Mouse (Mus musculus): ENCODE results near the gene Tex19.2.

DNA sequence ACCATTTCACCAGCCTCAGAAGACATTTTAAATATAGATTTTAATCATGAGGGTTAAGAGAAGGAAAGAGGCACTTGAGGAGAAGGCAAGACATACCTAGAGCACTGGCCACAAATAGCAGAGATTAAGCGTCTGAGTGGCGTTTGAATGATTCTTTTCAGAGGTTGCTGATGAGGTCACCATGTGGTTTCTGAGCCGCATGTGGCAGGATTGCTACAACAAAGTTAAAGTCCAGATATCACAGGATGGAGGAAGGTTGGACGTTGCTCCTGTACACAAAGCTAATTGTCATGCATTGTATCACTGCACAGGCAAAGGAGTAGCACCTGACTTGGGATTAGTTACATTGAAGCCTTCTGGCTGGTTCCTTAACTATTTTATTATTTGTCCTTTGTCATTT lies 32.2 kb downstream of the Tex19.2 start:
- TF ChIP-seq USF1 (IDR thresholded peaks at IDR 0.05; ENCODE audit: low read depth) (no peak), POLR2A (IDR thresholded peaks at IDR 0.05; ENCODE audit: insufficient read length, low read depth) (no peak), MAX (IDR thresholded peaks at IDR 0.05; ENCODE audit: low read depth) (no peak)

Data from myocyte (in vitro differentiated cells).